Mouse (Mus musculus) bone marrow macrophage, adult 2 months (primary cell): ENCODE measurements around the gene Nptn. TPM values are rescaled to one million over a fixed set of nuclear protein-coding genes. Genes with fewer than 3 reads are reported as not detected.

Source experiments
- H3K27ac ChIP-seq: 2 replicates; pipeline ENCODE4 v1.5.1; 2012; ENCODE audit warnings: low read depth, low read length; ENCODE audit not compliant: insufficient read depth
- H3K4me1 ChIP-seq: 2 replicates; pipeline ENCODE4 v1.6.1; 2012; ENCODE audit warnings: low read length; ENCODE audit not compliant: control insufficient read depth, insufficient read depth
- H3K4me3 ChIP-seq: 2 replicates; pipeline ENCODE4 v1.5.1; 2012; ENCODE audit warnings: mild to moderate bottlenecking, low read length, moderate library complexity; ENCODE audit not compliant: insufficient read depth
- CTCF ChIP-seq: IDR thresholded peaks from 2 replicates; pipeline ENCODE4 v1.5.1; 2012; ENCODE audit warnings: low read depth, mild to moderate bottlenecking, low read length, moderate library complexity
- POLR2A ChIP-seq: IDR thresholded peaks from 2 replicates; pipeline ENCODE4 v1.6.1; 2012; ENCODE audit warnings: mild to moderate bottlenecking, low read depth, low read length, borderline replicate concordance
- polyA plus RNA-seq: library from polyadenylated mRNA; stranded (reverse); fragments of >200 nt; gene quantifications from 2 replicates; pipeline ENCODE4 v1.2.4, GENCODE M21; 2012; ENCODE audit not compliant: missing spikeins, insufficient read depth, insufficient read length

The Nptn gene
- polyA plus RNA-seq, 1 experiment, result 570 TPM

DNA sequence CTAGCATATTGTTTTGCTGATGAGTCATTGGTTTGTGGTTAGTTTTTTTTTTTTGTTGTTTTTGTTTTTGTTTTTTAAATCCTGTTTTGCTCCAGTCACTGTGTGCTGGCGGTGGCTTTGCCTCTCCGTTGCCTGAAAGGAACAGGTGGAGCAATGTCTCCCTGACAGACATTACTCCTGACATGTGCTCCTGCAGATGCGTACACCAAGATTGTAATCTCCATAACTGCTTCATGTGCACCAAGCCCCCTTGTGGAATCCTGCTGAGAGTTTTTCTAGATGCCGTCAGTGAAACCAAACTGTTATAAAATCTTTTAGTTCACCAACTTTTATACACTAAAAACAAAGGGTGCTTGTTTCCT lies 67.2 kb downstream of the Nptn start:
- H3K4me1 ChIP-seq, result no peaks in the 10 kb centered on the region
- no peak overlapping the region for H3K27ac ChIP-seq
- TF ChIP-seq CTCF (no peak), POLR2A (no peak)
- no peak overlapping the region for H3K4me3 ChIP-seq

GRCm38 (mm10) chr9:58651993-58652392 lies 70.0 kb downstream of the Nptn start:
- Histone ChIP-seq H3K27ac (no peak overlapping the region), H3K4me1 (no peaks in the 10 kb centered on the region), H3K4me3 (no peak overlapping the region)

GRCm38 (mm10) chr9:58654494-58654893 lies 72.5 kb downstream of the Nptn start:
- no peak for TF ChIP-seq CTCF
- TF ChIP-seq POLR2A, result no peak
- Histone ChIP-seq H3K27ac (no peak overlapping the region), H3K4me1 (no peaks in the 10 kb centered on the region), H3K4me3 (no peak overlapping the region)

More at GRCm38 (mm10) chr9:58651993-58652392, 70.0 kb downstream of the Nptn start:
- TF ChIP-seq CTCF, result no peak
- TF ChIP-seq POLR2A, result no peak

GRCm38 (mm10) chr9:58656396-58656795 lies 74.4 kb downstream of the Nptn start:
- no peak overlapping the region for H3K4me3 ChIP-seq
- TF ChIP-seq POLR2A, result no peak
- TF ChIP-seq CTCF, result no peak
- H3K27ac ChIP-seq, result no peak overlapping the region

GRCm38 (mm10) chr9:58656824-58657223 lies 74.8 kb downstream of the Nptn start:
- TF ChIP-seq POLR2A (no peak), CTCF (no peak)
- H3K4me3 ChIP-seq, result no peak overlapping the region
- H3K4me1 ChIP-seq, result no peaks in the 10 kb centered on the region
- no peak overlapping the region for H3K27ac ChIP-seq

More at GRCm38 (mm10) chr9:58656396-58656795, 74.4 kb downstream of the Nptn start:
- H3K4me1 ChIP-seq, result no peaks in the 10 kb centered on the region

DNA sequence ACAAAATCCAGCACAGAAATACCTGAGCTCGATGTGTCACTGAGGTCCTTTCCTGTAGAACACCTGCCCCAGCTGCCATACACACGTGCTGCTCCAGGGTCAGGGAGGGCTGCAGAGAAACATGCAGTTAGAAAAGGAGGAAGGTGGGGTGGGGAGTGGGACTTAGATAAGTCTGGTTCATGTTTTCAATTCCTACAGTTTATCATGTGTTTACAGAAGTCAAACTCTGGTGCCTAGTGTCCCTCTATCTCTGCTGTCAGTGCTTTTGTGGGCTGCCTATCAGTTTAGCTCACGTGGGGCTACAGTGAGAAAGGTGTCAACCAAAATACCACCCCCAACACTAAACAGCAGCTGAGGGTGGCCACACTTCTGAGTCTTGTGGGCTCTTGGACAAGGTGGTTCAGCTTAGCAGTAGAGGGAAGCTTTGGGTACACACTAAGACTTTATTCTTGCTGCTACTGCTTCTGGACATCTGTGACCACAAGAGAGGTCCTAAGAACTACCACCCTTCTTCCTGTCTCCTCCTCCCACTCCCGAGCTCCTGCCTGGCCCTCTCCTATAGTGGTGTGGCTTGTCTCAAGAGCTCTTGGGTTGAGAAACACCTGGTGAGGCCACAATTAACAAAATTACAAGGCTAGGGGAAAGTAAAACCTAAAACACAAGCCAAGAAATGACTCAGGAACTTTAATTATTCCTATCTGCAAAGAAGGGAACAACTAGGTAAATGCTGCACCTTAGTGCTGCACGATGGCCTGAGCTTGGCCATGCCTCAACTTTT lies 75.9 kb downstream of the Nptn start:
- Histone ChIP-seq H3K27ac (no peak overlapping the region), H3K4me3 (no peak overlapping the region), H3K4me1 (no peaks in the 10 kb centered on the region)
- TF ChIP-seq CTCF (no peak), POLR2A (no peak)

DNA sequence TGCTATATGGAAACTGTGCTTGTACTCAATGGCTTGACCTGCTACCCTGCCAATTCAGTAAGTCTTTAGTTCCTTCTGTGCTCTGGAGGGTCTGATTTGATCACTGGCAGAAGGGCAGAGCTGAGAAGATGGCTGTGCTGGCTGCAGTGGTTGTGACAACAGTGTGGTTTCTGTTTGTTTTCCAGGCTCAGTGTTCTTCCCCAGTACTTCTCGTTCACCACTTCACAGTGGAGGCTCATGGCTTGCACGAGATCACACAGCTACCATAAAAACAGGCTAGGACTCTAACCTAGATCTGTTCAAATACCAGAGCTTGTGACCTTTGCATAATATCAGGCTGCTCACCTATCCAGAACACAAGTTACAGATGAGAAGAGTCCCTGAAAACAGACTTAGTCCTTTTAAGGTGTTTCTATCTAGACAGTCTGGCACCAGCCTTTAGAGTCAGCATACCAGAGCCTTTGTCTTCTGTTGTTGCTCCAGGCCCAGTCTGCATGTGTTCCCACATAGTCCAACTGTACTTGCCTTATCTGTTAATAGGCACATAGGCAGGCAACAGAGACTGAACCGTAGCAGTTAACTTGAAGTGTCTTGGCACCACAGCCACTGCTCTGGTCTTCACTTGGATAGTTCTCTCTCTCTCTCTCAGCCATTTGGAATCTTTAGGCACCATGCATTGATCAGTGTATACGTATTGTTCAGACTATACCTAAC lies 76.7 kb downstream of the Nptn start:
- TF ChIP-seq POLR2A (no peak), CTCF (no peak)
- Histone ChIP-seq H3K4me3 (no peak overlapping the region), H3K4me1 (no peaks in the 10 kb centered on the region), H3K27ac (no peak overlapping the region)

GRCm38 (mm10) chr9:58659331-58659730 lies 77.3 kb downstream of the Nptn start:
- no peak for TF ChIP-seq POLR2A
- TF ChIP-seq CTCF, result no peak

GRCm38 (mm10) chr9:58659989-58660388 lies 77.9 kb downstream of the Nptn start:
- no peak overlapping the region for H3K4me3 ChIP-seq
- no peak for TF ChIP-seq POLR2A
- no peak for TF ChIP-seq CTCF
- no peaks in the 10 kb centered on the region for H3K4me1 ChIP-seq
- H3K27ac ChIP-seq, result no peak overlapping the region

More at GRCm38 (mm10) chr9:58659331-58659730, 77.3 kb downstream of the Nptn start:
- H3K27ac ChIP-seq, result no peak overlapping the region
- no peaks in the 10 kb centered on the region for H3K4me1 ChIP-seq
- H3K4me3 ChIP-seq, result no peak overlapping the region

DNA sequence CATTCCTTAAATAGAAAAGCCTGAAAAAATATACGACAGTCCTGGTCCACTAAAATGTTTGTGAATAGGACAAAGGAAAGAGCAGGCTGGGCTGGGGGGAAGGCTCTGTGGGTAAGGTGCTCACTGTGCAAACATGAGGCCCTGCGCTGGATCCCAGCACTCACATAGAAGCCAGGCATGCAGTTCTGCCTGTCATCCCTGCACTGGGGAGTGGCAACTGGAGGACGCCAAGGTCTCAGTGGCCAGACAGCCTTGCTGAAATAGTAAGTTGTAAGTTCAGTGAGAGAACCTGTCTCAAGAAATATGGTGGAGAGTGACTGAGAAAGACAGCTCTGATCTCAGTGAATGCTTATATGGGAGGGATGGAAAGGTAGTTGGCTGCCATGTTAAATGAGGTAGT lies 78.6 kb downstream of the Nptn start:
- Histone ChIP-seq H3K4me1 (no peaks in the 10 kb centered on the region), H3K27ac (no peak overlapping the region)
- TF ChIP-seq POLR2A (no peak), CTCF (no peak)

More for the DNA sequence above, 78.6 kb downstream of the Nptn start:
- no peak overlapping the region for H3K4me3 ChIP-seq
